Mouse (Mus musculus) embryonic fibroblast, embryonic 13.5 days (primary cell): Measurements from ENCODE around the gene Taf1b. TPM values are rescaled to one million over a fixed set of nuclear protein-coding genes. Genes with fewer than 3 reads are reported as not detected.

Source experiments
- H3K27ac ChIP-seq: 2 replicates; pipeline ENCODE4 v1.5.1; 2012; ENCODE audit warnings: low read length, control low read depth, inconsistent platforms; ENCODE audit not compliant: insufficient read depth
- H3K4me1 ChIP-seq: 2 replicates; pipeline ENCODE4 v1.6.1; 2011; ENCODE audit warnings: low read length; ENCODE audit not compliant: control insufficient read depth, insufficient read depth
- H3K4me3 ChIP-seq: 2 replicates; pipeline ENCODE4 v1.5.1; 2011; ENCODE audit warnings: mild to moderate bottlenecking, control low read depth, low read length; ENCODE audit not compliant: insufficient read depth
- CTCF ChIP-seq: IDR thresholded peaks from 2 replicates; pipeline ENCODE4 v1.5.1; 2011; ENCODE audit warnings: mild to moderate bottlenecking, control low read depth, low read length, moderate library complexity, borderline replicate concordance; ENCODE audit not compliant: insufficient read depth
- POLR2A ChIP-seq: IDR thresholded peaks from 2 replicates; pipeline ENCODE4 v1.6.1; 2011; ENCODE audit warnings: low read depth, mild to moderate bottlenecking, control low read depth, low read length, moderate library complexity
- polyA plus RNA-seq: library from polyadenylated mRNA; stranded (reverse); fragments of >200 nt; gene quantifications from 2 replicates; pipeline ENCODE4 v1.2.4, GENCODE M21; 2011; ENCODE audit warnings: low read depth; ENCODE audit not compliant: missing spikeins, insufficient read length

The Taf1b gene
- polyA plus RNA-seq, 1 experiment = 25.6 TPM

GRCm38 (mm10) chr12:24552531-24552930, 54.4 kb downstream of the Taf1b start:
- H3K4me1 ChIP-seq = no peaks in the 10 kb centered on the region
- H3K27ac ChIP-seq = no peak overlapping the region
- TF ChIP-seq POLR2A (no peak), CTCF (no peak)
- H3K4me3 ChIP-seq = no peak overlapping the region

DNA sequence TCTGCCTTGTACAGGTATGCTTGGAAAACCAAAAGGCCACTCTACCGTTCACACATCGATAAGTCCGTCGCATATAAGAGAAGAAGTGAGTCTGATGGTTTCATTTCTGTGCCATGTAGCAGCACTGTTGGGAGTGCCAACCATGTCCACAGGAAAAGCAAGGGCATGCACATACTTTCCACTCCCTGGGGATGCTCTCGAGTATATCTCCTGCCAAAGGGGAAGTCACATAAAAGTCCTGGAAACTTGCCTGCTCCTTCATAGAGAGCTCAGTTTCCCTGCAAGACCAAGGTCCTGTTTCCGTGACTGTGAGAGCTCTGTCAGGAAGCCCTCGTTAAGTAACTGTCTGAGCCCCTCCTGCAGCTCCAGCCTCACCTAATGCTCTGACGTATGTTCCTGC, 57.8 kb downstream of the Taf1b start:
- Histone ChIP-seq H3K27ac (no peak overlapping the region), H3K4me1 (no peaks in the 10 kb centered on the region), H3K4me3 (no peak overlapping the region)
- TF ChIP-seq CTCF = no peak
- TF ChIP-seq POLR2A = no peak

DNA sequence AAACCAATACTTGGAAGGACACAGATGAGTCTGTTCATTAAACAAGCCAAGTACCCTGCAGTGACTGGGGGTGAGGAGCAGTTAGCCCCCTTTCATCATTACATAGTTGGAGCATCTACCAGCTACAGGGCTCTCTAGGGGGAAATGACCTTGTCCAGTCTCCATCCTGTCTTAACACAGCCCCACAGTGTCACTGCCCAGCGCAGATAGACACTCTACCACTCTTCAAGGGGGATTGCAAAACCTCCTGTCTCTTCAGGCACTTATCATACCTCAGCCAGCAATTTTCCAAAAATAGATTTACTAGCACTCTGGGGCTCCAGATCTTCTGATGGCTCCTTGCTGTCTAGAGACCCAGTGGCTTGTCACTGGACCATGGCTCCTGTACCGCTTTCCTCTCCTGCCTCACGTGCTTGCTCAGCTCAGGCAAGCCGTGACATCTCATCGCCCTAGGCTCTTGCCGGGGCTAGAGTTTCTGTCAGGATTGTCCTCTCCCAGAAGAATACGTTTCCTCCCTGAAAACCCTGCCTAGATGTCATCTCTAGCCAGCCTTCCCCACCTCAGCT, 65.3 kb downstream of the Taf1b start:
- H3K27ac ChIP-seq = no peak overlapping the region
- no peak overlapping the region for H3K4me3 ChIP-seq
- TF ChIP-seq POLR2A (no peak), CTCF (no peak)
- H3K4me1 ChIP-seq = no peaks in the 10 kb centered on the region

GRCm38 (mm10) chr12:24565311-24565710, 67.2 kb downstream of the Taf1b start:
- H3K4me1 ChIP-seq = no peaks in the 10 kb centered on the region
- no peak overlapping the region for H3K4me3 ChIP-seq
- H3K27ac ChIP-seq = no peak overlapping the region
- TF ChIP-seq CTCF = no peak
- TF ChIP-seq POLR2A = no peak

- TF ChIP-seq POLR2A (no peak), CTCF (no peak)
- no peak overlapping the region for H3K27ac ChIP-seq
- H3K4me3 ChIP-seq = no peak overlapping the region
- no peaks in the 10 kb centered on the region for H3K4me1 ChIP-seq
Observed at GRCm38 (mm10) chr12:24567606-24568005, 69.4 kb downstream of the Taf1b start.

DNA sequence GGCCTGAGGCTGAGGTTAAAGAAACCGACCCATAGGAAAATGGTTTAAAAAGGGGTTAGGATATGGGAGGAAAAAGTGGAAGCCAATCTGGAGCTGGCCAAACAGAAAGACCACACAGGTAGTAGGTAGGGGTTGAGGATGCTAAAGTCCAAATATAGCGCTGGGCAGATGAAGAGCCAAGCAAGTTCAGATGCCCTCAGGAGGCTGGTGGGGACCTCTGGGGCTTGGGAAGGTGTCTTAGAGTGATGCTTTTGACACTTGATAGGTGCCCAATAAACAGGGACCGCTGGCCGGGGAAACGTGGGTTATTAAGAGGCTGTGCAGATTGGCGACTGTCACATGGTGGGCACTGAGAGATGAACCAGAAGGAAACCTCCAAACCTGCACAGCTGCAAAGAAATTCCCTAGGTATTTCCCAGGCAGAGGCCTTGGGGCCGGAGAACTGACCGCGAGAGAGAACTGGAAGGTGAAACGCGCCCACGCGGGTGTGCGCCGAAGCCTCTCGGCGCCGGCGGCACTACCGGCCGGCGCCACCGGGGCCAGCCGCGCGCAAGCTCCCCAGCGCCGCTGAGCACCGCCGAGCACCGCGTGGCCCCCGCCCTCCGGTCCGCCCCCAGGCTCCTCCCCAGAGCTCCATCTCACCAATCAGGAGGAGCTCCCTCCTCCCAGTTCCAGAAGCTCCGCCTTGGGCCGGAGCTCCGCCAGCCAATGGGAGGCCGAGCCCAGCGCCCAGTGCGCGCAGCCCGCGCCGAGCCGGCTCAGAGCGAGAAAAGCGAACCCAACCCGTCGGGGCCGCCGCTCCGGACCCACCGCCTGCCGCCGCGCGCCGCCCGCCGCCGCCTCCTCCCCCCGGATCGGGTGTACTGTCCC, 73.6 kb downstream of the Taf1b start, which contains the start of gene Grhl1:
Gene Grhl1, plus strand, starts transcription at position 761 of the 870 bp plus-strand sequence.
- H3K4me1 ChIP-seq = no peaks in the 10 kb centered on the region
- H3K27ac ChIP-seq = no peak within 1 kb of the TSS
- H3K4me3 ChIP-seq = peak within 1 kb of the TSS; percentile 56
- TF ChIP-seq POLR2A = no peak

- TF ChIP-seq CTCF (no peak), POLR2A (no peak)
- Histone ChIP-seq H3K27ac (no peak overlapping the region), H3K4me1 (no peaks in the 10 kb centered on the region), H3K4me3 (peak overlapping the region; percentile 31)
Observed at GRCm38 (mm10) chr12:24572421-24573274, 74.5 kb downstream of the Taf1b start.

- TF ChIP-seq CTCF (no peak), POLR2A (no peak)
- no peak overlapping the region for H3K27ac ChIP-seq
- H3K4me3 ChIP-seq = no peak overlapping the region
- no peaks in the 10 kb centered on the region for H3K4me1 ChIP-seq
Observed at GRCm38 (mm10) chr12:24573275-24573580, 75.1 kb downstream of the Taf1b start.

GRCm38 (mm10) chr12:24574870-24575269, 76.7 kb downstream of the Taf1b start:
- H3K4me3 ChIP-seq = no peak overlapping the region
- TF ChIP-seq CTCF = no peak
- TF ChIP-seq POLR2A = no peak
- no peaks in the 10 kb centered on the region for H3K4me1 ChIP-seq
- H3K27ac ChIP-seq = no peak overlapping the region
